Mouse (Mus musculus): ENCODE measurements around the gene Rpa2.
"Not testable (repeated sequence)": the region's sequence is repeated elsewhere in the genome, so short reads cannot be mapped to it uniquely, and the experiment has no call there.

The Rpa2 gene

DNA sequence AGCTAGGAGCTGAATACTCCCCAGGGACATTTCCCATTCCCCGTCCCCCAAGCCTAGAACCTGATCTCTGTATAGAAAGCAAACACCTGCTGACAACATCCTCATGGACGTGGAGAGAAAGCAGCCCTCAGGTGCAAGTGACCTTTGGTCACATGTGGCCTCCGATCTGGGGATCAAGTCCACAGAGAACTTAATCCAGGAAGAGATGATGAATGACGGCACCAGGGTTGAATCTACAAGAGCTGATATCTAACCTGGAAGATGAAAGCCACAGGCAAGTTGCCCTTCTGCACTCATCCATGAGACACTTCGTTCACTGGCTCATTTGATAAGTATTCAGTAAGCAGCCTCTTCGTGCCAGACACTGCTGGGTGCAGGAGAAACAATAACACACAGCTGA, 5.5 kb upstream of the Rpa2 start:
- no peak for DNase-seq (ENCODE audit: low spot score in 2 of 2)

DNA sequence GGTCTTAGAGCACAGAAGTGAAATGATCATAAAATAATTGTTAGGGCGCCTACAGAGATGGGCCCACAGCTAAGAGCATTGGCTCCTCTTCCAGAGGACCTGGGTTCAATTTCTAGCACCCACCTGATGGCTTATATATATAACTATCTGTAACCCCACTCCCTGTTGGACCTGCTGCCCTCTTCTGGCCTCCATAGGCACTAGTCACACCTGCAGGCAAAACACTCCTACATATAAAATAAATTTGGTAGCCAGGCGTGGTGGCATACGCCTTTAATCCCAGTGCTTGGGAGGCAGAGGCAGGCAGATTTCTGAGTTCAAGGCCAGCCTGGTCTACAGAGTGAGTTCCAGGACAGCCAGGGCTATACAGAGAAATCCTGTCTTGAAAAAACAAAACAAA, 5.0 kb upstream of the Rpa2 start:
- not testable (repeated sequence) for DNase-seq (ENCODE audit: low spot score in 2 of 2)

DNA sequence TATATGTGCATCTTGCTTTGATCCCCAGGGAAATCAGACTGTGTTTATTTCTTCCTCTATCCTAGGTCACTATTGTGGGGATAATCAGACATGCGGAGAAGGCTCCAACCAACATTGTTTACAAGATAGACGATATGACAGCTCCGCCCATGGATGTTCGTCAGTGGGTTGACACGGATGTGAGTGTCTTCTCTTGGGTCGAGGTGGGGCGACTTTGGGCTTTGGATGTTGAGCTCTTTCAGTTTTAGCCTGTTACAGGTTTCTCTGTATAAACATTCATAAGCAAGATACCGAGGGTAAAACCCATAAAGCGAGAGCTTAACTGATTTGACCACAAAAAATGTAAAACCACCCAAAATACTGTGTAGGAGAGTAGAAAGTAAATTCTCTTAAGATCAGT, 3.6 kb downstream of the Rpa2 start:
- DNase-seq (ENCODE audit: low spot score in 2 of 2), result no peak

DNA sequence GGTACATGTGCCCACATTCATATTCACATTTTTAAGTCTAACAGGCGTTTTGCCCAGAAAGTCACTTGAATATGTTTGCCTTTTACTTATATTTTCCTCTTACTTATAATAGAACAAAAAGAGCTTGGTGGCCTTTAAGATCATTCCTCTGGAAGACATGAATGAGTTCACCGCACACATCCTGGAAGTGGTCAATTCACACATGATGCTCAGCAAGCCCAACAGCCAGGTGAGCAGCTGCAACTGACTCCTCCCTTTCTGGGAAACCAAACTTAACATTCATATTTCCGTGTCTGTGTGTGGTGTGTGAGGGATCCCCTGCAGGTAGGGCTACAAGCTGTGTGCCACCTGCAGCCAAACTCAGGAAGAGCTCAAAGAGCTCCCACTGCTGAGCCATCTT, 6.8 kb downstream of the Rpa2 start:
- no peak for DNase-seq (ENCODE audit: low spot score in 2 of 2)

DNA sequence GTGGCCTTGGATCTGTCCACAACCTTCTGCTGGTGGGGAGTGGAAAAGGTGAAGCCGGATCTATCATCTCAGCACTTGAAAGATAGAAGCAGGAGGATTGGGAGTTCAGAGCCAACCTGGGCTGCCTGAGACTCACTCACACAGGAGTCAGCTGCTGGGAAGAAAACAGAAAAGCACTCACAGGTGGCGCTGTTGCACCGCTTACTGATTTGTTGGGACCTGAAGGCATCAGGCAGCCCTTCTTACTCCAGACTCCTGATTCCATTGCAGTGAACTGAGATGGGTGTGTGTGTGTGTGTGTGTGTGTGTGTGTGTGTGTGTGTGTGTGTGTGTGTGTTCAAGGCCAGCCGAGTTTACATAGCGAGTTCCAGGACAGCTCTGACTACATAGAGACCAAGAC, 8.6 kb downstream of the Rpa2 start:
- peak; percentile 73 to 83 for DNase-seq (ENCODE audit: low spot score in 2 of 2)

DNA sequence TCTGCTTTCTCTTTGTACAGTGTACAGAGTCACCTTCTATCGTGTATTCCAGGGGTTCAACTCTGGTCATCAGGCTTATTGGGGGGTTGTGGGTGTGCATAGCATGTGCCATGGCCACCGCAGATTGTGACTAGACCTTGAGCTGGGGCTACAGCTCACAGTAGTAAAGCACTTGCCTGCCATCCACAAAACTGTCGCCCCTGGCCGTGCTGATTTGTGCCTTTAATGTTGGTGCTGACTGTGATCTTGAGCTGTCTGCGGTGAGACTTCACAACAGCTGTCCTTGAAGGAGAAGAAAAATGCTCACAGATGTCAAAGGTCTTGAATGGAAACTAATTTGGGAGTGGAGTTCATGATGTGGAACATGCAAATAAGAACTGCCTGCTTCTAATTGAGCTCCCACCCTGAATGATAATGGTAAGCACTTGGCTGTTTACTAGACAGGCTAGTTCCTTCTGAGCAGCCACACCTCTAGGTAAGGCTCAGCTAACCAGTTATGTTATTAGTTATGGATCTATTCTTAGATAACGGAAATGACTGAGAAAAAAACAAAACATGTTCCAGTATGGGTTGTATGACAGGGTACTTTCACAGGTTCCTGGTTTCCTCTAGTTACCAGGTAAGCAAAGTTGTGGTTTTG, 10.6 kb downstream of the Rpa2 start:
- DNase-seq (ENCODE audit: low spot score in 2 of 2), result no peak

DNA sequence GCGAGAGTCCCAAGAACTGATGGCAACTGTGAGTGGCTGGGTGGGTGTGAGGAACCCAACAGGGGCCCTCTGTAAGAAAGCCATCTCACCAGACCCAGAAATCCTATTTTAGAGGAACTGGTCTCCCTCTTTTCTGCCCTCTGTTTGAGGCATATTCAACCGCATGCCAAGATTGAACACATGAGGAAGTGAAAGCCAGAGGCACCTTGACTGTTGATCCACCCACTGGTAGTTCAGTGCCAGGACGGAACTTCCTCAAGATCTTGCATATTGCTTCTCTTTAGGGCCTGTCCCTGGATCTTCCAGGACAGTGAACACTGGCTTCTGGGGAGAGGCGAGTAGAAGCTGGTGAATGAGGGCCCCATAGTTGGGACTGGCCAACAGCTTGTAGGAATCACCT, 12.2 kb downstream of the Rpa2 start:
- DNase-seq (ENCODE audit: low spot score in 2 of 2), result no peak

DNA sequence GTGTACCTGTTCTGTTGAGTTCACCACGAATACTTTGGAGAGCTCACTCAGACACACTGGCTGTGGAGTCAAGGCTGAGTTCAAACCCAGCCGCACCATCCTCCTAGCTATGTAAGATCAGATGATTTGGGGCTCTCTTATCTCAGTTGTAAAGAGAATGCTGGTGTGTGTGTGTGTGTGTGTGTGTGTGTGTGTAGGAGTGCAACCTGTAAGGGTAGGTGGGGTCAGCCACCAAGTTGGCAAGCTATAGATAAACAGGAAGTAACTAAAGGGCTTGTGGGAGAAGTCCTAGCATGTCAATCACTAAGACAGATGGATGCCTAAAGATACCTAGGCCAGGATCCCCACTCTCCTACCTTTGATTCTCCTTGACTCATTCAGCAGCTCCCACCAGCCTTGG, 15.6 kb downstream of the Rpa2 start:
- no peak for DNase-seq (ENCODE audit: low spot score in 2 of 2)

DNA sequence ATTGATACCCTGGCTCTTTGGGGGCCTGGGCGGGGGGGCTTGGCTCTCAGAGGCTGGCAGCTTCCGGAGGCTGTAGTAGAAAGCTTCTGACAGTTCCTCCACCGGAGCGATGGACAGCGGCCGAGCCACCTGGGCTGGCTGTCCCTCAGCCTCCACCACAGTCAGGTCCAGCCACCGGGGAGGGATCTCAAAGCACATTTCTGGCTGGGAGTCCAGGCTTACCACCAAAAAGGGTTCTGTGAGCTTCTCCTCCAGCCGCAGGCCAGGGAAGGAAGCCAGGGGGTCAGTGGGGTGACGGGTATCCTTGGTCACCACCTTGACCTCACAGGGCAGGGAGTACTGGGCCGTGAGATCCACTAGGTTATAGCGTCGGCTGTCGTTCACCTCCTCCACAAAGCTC, 17.1 kb downstream of the Rpa2 start:
- no peak for DNase-seq (ENCODE audit: low spot score in 2 of 2)

DNA sequence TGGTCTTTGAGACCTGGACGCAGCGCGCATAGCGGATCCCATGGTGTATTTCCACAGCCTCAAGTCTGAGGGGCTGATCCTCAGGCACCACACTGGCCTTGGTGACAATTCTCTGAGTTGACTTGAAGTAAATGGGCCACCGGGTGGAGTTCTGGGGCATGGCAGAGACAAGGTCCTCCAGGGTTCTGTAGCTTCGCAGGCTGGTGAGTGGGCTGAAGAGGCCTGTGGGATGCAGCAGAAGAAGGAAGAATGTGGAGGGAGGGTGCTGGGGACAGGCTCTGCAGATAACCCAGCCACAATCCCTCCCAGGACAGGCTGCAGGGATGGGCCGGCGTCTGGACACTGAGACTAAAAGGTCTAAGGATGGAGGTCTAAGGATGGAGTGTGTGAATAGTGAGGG, 21.6 kb downstream of the Rpa2 start:
- DNase-seq (ENCODE audit: low spot score in 2 of 2), result no peak

DNA sequence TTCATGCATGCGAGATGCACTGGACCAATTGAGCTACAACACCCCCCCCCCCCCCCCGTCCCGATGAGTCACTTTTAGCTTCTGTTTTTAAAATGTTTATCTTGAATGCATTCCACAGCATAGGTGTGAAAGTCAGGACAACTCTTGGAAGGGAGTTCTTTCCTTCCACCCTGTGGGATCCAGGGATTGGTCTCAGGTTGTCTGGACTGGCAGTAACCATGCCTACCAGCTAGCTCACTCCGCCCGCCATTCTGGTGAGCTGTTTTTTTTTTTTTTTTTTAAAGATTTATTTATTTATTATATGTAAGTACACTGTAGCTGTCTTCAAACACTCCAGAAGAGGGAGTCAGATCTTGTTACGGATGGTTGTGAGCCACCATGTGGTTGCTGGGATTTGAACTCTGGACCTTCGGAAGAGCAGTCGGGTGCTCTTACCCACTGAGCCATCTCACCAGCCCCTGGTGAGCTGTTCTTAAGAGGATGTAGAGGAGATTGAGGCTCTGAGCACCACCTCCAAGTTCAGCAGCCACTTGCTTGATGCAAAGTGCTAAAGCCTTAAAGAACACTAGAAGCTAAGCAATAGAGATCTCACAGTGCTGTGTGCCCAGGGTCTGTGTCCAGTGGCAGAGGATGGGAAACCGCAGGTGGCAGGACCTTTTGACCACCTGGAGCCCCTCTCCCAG, 25.3 kb downstream of the Rpa2 start:
- not testable (repeated sequence) for DNase-seq (ENCODE audit: low spot score in 2 of 2)

DNA sequence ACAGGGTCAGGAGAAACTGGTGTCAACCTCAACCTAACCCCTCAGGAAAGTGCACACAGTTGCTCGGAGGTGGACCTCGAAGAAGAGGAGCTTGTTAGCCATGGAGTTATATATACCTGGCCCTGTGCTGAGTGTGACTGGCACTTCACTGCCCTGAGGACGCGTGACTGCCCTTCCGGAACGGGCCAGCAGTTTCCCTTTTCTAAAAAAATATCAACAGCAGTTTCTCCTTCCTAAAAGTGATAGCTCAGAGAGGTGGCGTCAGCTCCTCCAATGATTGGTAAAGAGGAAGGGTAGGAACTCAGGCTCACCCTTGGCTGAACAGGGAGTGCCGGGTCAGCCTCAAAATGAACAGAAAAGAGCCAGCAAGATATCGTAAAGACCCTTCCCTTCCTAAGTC, 25.9 kb downstream of the Rpa2 start:
- DNase-seq (ENCODE audit: low spot score in 2 of 2), result no peak

DNA sequence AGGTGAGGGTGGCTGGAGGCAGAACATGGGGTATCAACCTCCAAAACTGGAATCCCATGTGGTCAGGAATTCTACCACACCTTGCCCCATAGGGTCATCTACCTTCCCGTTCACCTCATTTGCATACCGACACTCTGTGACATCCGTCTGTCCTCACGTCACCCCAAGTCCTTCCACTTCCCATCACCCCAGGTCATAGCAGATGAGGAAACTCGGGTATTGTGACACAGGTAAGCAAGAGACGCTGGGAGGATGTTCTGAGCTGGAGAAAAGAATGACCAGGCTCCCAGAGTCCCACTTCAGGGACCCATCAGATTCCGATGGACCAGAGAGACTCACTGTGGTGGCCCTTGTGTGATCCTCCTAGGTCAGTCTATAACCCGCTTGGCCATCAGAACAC, 26.6 kb downstream of the Rpa2 start:
- DNase-seq (ENCODE audit: low spot score in 2 of 2), result no peak

DNA sequence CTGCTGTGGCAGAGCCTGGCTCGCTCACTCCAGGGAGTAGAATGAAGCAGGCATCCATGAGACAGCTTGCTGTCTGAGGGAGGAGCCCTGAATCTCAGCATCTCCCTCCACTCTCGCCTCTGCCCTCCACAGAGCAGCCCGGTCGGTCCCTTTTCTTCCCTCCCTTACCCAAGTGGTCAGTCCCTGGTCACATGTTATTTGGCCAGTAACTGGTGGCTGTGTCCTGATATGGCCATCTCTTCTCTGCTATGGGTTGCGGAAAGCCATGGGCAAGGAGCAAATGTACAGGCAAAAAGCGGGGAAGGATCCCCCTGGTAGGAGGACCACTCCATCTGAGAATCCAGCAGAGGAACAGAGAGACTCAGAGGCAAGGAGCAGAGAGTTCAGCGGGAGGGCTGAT, 27.0 kb downstream of the Rpa2 start:
- DNase-seq (ENCODE audit: low spot score in 2 of 2), result no peak

DNA sequence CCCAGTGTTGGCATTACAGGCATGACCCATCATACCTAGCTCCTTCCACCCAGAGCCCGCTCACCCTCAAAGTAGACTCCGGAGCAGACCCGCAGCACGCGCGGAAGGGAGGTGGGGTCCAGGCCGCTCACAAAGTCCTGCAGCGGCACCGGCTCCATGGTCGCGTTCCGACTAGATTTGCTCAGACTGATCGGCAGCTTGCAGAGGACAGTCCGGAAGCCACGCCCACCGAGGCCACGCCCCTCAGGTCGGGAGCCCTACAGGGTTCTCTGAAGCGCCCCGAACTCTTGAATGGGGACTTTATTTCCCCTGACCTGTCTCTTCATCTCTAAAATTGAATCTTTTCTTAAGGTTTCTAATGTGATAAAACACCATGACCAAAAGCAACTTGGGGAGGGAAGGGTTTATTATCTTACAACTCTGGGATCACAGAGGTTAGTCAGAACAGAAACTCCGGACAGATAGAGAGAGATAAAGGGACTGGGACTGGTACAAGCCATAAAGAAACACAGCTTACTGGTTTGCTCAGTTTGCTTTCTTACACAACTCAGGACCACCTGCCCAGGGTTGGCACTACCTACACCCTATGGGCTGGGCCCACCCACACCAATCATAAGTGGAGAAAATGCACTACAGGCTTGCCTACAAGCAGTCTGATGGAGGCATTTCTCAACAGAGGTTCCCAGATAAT, 28.2 kb downstream of the Rpa2 start, which contains the start of gene Themis2:
Themis2 (minus strand) TSS at position 192 of the 691 bp plus-strand sequence.
- peak; percentile 47 to 65 for DNase-seq (ENCODE audit: low spot score in 2 of 2)

DNA sequence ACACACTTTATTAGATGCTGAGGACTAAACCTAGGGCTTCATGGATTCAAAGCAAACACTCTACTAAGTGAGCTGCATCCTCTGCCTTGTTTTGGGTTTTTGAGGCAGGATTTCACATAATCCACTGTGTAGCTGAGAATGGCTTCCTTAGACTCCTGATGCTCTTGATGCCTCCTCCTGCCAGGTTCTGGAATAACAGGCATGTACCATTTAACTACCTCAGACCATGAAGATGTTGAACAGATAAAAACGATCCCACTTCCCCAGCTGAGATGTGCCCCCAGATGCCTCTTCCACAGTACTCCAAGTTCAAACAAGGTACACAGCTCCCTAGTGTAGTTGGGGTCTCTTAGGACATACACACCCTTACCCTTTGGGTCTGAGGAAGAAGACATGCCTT, 29.3 kb downstream of the Rpa2 start:
- DNase-seq (ENCODE audit: low spot score in 2 of 2), result no peak

DNA sequence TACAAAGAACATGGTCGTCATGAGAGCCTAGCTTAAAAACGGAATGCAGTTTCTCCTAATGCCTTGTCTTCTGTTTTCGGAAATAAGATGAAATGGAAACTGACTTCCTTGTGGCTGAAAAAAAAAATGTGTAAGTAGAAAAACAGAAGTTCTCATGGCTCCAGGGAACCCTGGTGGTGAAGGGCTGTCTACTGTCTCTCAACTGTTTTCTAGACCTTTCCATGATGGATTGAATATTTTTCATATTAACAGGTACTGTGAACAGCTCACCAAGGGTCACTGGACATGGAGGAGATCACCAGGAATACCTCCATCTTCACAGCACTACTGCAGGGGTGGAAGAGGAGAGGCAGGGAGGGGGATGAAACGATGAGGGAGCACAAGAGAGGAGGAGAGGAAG, 29.9 kb downstream of the Rpa2 start:
- no peak for DNase-seq (ENCODE audit: low spot score in 2 of 2)

DNA sequence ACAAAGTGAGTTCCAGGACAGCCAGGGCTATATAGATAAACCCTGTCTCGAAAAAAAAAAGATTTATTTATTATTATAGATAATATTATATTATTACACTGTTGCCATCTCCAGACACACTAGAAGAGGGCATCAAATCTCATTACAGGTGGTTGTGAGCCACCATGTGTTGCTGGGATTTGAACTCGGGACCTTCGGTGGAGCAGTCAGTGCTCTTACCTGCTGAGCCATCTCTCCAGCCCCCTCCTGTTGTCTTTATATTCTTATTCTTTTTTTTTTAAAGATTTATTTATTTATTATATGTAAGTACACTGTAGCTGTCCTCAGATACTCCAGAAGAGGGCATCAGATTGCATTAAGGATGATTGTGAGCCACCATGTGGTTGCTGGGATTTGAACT, 30.5 kb downstream of the Rpa2 start:
- not testable (repeated sequence) for DNase-seq (ENCODE audit: low spot score in 2 of 2)

DNA sequence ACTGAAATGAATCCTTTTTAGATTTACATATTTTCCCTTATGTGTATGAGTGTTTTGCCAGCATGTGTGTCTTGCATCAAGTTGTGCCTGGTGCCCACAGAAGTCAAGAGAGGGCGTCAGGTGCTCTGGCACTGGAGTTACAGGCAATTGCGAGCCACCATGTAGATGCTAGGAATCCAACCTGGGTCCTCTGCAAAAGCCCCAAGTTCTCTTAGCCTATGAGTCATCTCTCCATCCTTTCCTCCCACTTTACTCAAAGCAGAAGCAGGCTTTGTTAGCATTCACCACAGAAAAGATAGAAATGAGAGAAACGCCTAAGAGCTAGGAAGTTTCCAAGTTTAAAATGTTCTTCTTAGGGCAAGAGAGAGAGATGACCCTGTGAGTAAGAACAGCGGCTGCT, 31.7 kb downstream of the Rpa2 start:
- DNase-seq (ENCODE audit: low spot score in 2 of 2), result no peak

DNA sequence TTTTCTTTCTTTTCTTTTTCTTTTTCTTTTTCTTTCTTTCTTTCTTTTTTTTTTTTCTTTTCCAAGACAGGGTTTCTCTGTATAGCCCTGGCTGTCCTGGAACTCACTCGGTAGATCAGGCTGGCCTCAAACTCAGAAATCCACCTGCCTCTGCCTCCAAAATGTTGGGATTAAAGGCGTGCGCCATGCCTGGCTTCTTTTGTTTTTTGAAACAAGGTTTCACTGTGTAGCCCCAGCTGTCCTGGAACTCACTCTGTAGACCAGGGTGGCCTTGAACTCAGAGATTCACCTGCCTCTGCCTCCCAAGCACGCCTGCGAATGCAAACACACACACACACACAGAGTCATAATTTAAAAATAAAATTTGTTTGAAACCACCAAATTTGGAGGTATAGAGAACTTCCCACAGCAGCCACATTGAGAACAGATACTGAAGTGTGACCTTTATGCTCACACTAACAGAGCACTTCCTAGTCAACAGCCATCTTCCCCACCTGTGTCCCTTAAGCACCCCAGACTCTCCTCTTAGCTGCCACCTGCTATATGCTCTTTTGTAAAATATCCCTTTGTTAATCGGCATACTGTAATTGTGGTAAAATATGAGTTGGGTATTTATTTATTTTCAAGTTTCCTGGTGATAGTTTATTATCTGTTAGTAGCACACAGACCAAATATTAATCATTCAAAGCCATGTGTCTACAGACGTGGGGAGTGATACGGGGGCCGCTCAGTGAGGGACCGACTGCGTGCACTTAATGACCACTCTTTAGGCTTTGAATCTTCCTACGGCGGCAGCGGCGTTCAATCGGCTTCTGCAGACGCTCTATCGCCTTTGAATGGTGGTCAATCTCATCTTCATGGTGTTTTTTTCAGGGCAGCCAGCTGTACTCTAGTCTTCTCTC, 33.3 kb downstream of the Rpa2 start:
- DNase-seq (ENCODE audit: low spot score in 2 of 2), result no peak

DNA sequence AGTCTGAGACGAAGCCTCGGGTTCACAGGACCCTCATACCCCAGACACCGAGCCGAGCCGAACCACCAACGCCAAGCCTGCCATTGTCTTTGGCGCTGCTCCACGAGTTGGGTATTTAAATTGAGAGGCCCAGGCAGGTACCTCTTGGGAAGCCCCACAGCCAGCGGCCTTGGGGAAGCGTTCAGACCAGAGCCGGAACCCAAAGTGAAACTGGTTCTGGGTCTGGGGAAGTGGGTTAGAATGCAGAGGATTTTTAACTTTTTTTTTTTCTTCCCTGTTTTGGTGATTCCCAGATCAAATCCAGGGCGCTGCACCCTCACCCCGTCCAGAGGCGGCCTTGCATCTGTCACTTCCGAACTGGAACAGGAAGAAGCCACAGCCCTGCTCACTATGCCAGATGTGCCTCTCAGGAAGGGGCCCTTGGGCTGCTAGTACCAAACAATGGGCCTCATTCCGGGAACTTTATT, 34.1 kb downstream of the Rpa2 start:
- DNase-seq (ENCODE audit: low spot score in 2 of 2), result no peak

DNA sequence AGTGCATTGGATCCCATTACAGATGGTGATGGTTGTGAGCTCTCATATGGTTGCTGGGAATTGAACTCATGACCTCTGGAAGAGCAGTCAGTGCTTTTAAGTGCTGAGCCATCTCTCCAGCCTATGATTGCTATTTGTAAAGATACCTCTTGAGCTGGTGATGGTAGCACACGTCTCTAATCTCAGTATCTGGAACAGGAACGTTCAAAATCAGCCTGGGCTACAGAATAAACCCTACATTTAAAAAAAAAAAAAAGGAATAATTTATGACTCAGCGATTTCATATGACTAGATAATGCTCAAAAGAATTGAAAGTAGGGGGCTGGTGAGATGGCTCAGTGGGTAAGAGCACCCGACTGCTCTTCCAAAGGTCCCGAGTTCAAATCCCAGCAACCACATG, 35.1 kb downstream of the Rpa2 start:
- DNase-seq (ENCODE audit: low spot score in 2 of 2), result no peak

Data from right cerebral cortex, postnatal 10 days (tissue).